Mouse (Mus musculus) liver, adult (tissue): Measurements from ENCODE around the gene Hddc3.

ENCODE experiments used
- GATA4 ChIP-seq: IDR thresholded peaks from 2 replicates; pipeline ENCODE4 v1.6.1; 2014; ENCODE audit warnings: mild to moderate bottlenecking, low read length; ENCODE audit not compliant: insufficient replicate concordance

Gene Hddc3

GRCm38 (mm10) chr7:80347670-80348586, 5.0 kb downstream of the Hddc3 start:
- TF ChIP-seq GATA4 = no peak

- TF ChIP-seq GATA4 = no peak
Measured at GRCm38 (mm10) chr7:80350808-80351207, 7.9 kb downstream of the Hddc3 start.

- no peak for TF ChIP-seq GATA4
Measured at GRCm38 (mm10) chr7:80352920-80353319, 10.0 kb downstream of the Hddc3 start.

- TF ChIP-seq GATA4 = no peak
Measured at GRCm38 (mm10) chr7:80356351-80356750, 13.4 kb downstream of the Hddc3 start.

- TF ChIP-seq GATA4 = no peak
Measured at GRCm38 (mm10) chr7:80357156-80357555, 14.3 kb downstream of the Hddc3 start.

- TF ChIP-seq GATA4 = no peak
Measured at GRCm38 (mm10) chr7:80358039-80358438, 15.1 kb downstream of the Hddc3 start.

GRCm38 (mm10) chr7:80360435-80360834, 17.5 kb downstream of the Hddc3 start:
- TF ChIP-seq GATA4 = no peak

GRCm38 (mm10) chr7:80365759-80366158, 22.9 kb downstream of the Hddc3 start:
- TF ChIP-seq GATA4 = no peak

GRCm38 (mm10) chr7:80367232-80367631, 24.3 kb downstream of the Hddc3 start:
- no peak for TF ChIP-seq GATA4

- TF ChIP-seq GATA4 = no peak
Measured at GRCm38 (mm10) chr7:80368009-80368408, 25.1 kb downstream of the Hddc3 start.

- no peak for TF ChIP-seq GATA4
Measured at GRCm38 (mm10) chr7:80368635-80369421, 25.9 kb downstream of the Hddc3 start.

- no peak for TF ChIP-seq GATA4
Measured at GRCm38 (mm10) chr7:80369461-80369860, 26.6 kb downstream of the Hddc3 start.

- no peak for TF ChIP-seq GATA4
Measured at GRCm38 (mm10) chr7:80369967-80370431, 27.1 kb downstream of the Hddc3 start.

GRCm38 (mm10) chr7:80370649-80371040, 27.7 kb downstream of the Hddc3 start:
- no peak for TF ChIP-seq GATA4

- TF ChIP-seq GATA4 = no peak
Measured at GRCm38 (mm10) chr7:80371041-80371751, 28.3 kb downstream of the Hddc3 start, which contains the start of gene Man2a2. TSS of gene Man2a2 (minus strand) at chr7:80371375.

GRCm38 (mm10) chr7:80372166-80372565, 29.3 kb downstream of the Hddc3 start:
- TF ChIP-seq GATA4 = no peak

GRCm38 (mm10) chr7:80372667-80373066, 29.8 kb downstream of the Hddc3 start:
- TF ChIP-seq GATA4 = no peak
